Mouse (Mus musculus) right cerebral cortex, postnatal 10 days (tissue): ENCODE measurements at regions not wholly inside any gene's neighbourhood (a gene's known extent, or its start where the extent isn't known, plus 50 kb on each side); places are given as distances from the start of the nearest gene placed in this dataset.
A peak's percentile ranks its signal among the peaks of the same experiment; 100 is the strongest.
"Not testable (repeated sequence)": the region's sequence is repeated elsewhere in the genome, so short reads cannot be mapped to it uniquely, and the experiment has no call there.

Source experiments
- DNase-seq, 2 experiments: peaks; one replicate each; pipeline ENCODE4 v3.0.0; 2021; ENCODE audit warnings: low spot score in 2 of 2

GRCm38 (mm10) chr5:148706323-148707120 is 153.9 kb upstream of the Ubl3 start:
- DNase-seq, result no peak

GRCm38 (mm10) chr5:148704769-148705168 is 152.2 kb upstream of the Ubl3 start:
- DNase-seq, result no peak

GRCm38 (mm10) chr5:148701859-148702258 is 149.3 kb upstream of the Ubl3 start:
- no peak for DNase-seq

GRCm38 (mm10) chr5:148701001-148701400 is 148.4 kb upstream of the Ubl3 start:
- no peak for DNase-seq

- no peak for DNase-seq
Measured at GRCm38 (mm10) chr5:148700240-148700639, 147.7 kb upstream of the Ubl3 start.

- peak; percentile 76 to 78 for DNase-seq
Measured at GRCm38 (mm10) chr5:148697631-148698368, 145.2 kb upstream of the Ubl3 start.

- DNase-seq, result no peak
Measured at GRCm38 (mm10) chr5:148694352-148694751, 141.8 kb upstream of the Ubl3 start.

- DNase-seq, result no peak
Measured at GRCm38 (mm10) chr5:148691486-148691885, 138.9 kb upstream of the Ubl3 start.

- peak; percentile 72 to 82 for DNase-seq
Measured at GRCm38 (mm10) chr5:148690823-148691197, 138.2 kb upstream of the Ubl3 start.

- DNase-seq, result no peak
Measured at GRCm38 (mm10) chr5:148690158-148690822, 137.7 kb upstream of the Ubl3 start.

- DNase-seq, result no peak
Measured at GRCm38 (mm10) chr5:148689297-148689696, 136.7 kb upstream of the Ubl3 start.

GRCm38 (mm10) chr5:148688501-148688900 is 135.9 kb upstream of the Ubl3 start:
- peak; percentile 63 to 64 for DNase-seq

- no peak for DNase-seq
Measured at GRCm38 (mm10) chr5:148687827-148688226, 135.2 kb upstream of the Ubl3 start.

- peak in 1 of 2 experiments; percentile 45 for DNase-seq
Measured at GRCm38 (mm10) chr5:148684216-148684615, 131.6 kb upstream of the Ubl3 start.

- no peak for DNase-seq
Measured at GRCm38 (mm10) chr5:148682553-148682952, 130.0 kb upstream of the Ubl3 start.

GRCm38 (mm10) chr5:148680341-148680740 is 127.8 kb upstream of the Ubl3 start:
- DNase-seq, result no peak

GRCm38 (mm10) chr5:148679586-148679985 is 127.0 kb upstream of the Ubl3 start:
- DNase-seq, result no peak

- DNase-seq, result not testable (repeated sequence)
Measured at GRCm38 (mm10) chr5:148678285-148678937, 125.8 kb upstream of the Ubl3 start.

- no peak for DNase-seq
Measured at GRCm38 (mm10) chr5:148674281-148674680, 121.7 kb upstream of the Ubl3 start.

GRCm38 (mm10) chr5:148662281-148662741 is 109.7 kb upstream of the Ubl3 start:
- peak; percentile 65 to 67 for DNase-seq

- DNase-seq, result no peak
Measured at GRCm38 (mm10) chr5:148661120-148661519, 108.5 kb upstream of the Ubl3 start.
